Mouse (Mus musculus) CH12.LX (cell line): ENCODE measurements around the gene G6pc2. TPM values are rescaled to one million over a fixed set of nuclear protein-coding genes. Genes with fewer than 3 reads are reported as not detected.

Experiments
- DNase-seq: peaks from one replicate; pipeline ENCODE4 v3.0.0-alpha.2; 2013; ENCODE audit errors: extremely low read depth
- H3K27ac ChIP-seq: 2 replicates; pipeline ENCODE4 v1.5.1; 2012; ENCODE audit warnings: low read depth, mild to moderate bottlenecking, control low read depth, moderate library complexity; ENCODE audit not compliant: insufficient read depth
- H3K27me3 ChIP-seq: replicated peaks from 2 replicates; pipeline ENCODE3; 2012; ENCODE audit warnings: inconsistent platforms
- H3K36me3 ChIP-seq, 2 experiments: replicated peaks in 1 of 2; 2 replicates each; pipeline versions ENCODE3 to v1.6.1; 2012; ENCODE audit warnings: inconsistent platforms in 1 of 2, low read length in 1 of 2, mild to moderate bottlenecking in 1 of 2, mixed read lengths in 1 of 2, moderate library complexity in 1 of 2; ENCODE audit not compliant: control insufficient read depth in 1 of 2, insufficient read depth in 1 of 2
- H3K4me1 ChIP-seq, 2 experiments: 2 replicates each; pipeline ENCODE4 v1.6.1; 2012; ENCODE audit warnings: inconsistent platforms in 1 of 2, moderate library complexity in 1 of 2; ENCODE audit not compliant: insufficient read depth in 2 of 2, control insufficient read depth in 1 of 2
- H3K4me2 ChIP-seq: 2 replicates; pipeline ENCODE4 v1.6.1; 2012; ENCODE audit warnings: low read depth, mild to moderate bottlenecking, control low read depth; ENCODE audit not compliant: poor library complexity, insufficient read depth, severe bottlenecking
- H3K4me3 ChIP-seq, 3 experiments: fragments of 150-350 bp in 1 of 3; sonication (generic) in 1 of 3; replicated peaks in 1 of 3; 2 replicates each; pipeline versions ENCODE3 to v1.5.1; 2011 to 2012; ENCODE audit warnings: low read depth in 2 of 3, low read length in 2 of 3, mild to moderate bottlenecking in 2 of 3, moderate library complexity in 2 of 3, control low read depth in 1 of 3, improper control_type of control experiment in 1 of 3, inconsistent platforms in 1 of 3, mixed read lengths in 1 of 3; ENCODE audit not compliant: poor library complexity in 1 of 3
- H3K79me2 ChIP-seq: replicated peaks from 2 replicates; pipeline ENCODE4 v1.6.1; 2012; ENCODE audit warnings: mild to moderate bottlenecking, moderate library complexity; ENCODE audit not compliant: control insufficient read depth, poor library complexity, insufficient read depth, severe bottlenecking; ENCODE audit errors: extremely low read depth
- H3K9ac ChIP-seq: 2 replicates; pipeline ENCODE4 v1.6.1; 2012; ENCODE audit warnings: low read depth, mild to moderate bottlenecking, control low read depth, moderate library complexity; ENCODE audit not compliant: insufficient read depth
- H3K9me3 ChIP-seq: replicated peaks from 2 replicates; pipeline ENCODE3; 2012; ENCODE audit warnings: low read length, inconsistent platforms, mixed read lengths
- BHLHE40 ChIP-seq: IDR thresholded peaks from 2 replicates; pipeline ENCODE4 v1.6.1; 2011; ENCODE audit warnings: mild to moderate bottlenecking, low read depth, low read length, improper control_type of control experiment
- CHD1 ChIP-seq: IDR thresholded peaks from 2 replicates; pipeline ENCODE4 v1.6.1; 2012; ENCODE audit warnings: low read depth, low read length, improper control_type of control experiment, inconsistent platforms
- CHD2 ChIP-seq: IDR thresholded peaks from 2 replicates; pipeline ENCODE4 v1.6.1; 2011; ENCODE audit warnings: low read length, improper control_type of control experiment
- E2F4 ChIP-seq: IDR thresholded peaks from 2 replicates; pipeline ENCODE4 v1.6.1; 2011; ENCODE audit warnings: low read depth, low read length, improper control_type of control experiment; ENCODE audit not compliant: insufficient replicate concordance
- ELF1 ChIP-seq: IDR thresholded peaks from 2 replicates; pipeline ENCODE4 v1.6.1; 2014; ENCODE audit warnings: low read depth, mild to moderate bottlenecking, inconsistent platforms, low read length, improper control_type of control experiment
- GABPA ChIP-seq: IDR thresholded peaks from 2 replicates; pipeline ENCODE4 v1.6.1; 2012; ENCODE audit warnings: low read depth, low read length, improper control_type of control experiment, inconsistent platforms; ENCODE audit not compliant: insufficient replicate concordance
- JUND ChIP-seq: conservative IDR thresholded peaks from 2 replicates; pipeline ENCODE4 v1.6.1; 2011; ENCODE audit warnings: low read depth, low read length, improper control_type of control experiment
- KAT2A ChIP-seq: IDR thresholded peaks from 2 replicates; pipeline ENCODE4 v1.6.1; 2012; ENCODE audit warnings: low read length, improper control_type of control experiment, inconsistent platforms; ENCODE audit not compliant: insufficient replicate concordance
- MAFK ChIP-seq: IDR thresholded peaks from 2 replicates; pipeline ENCODE4 v1.6.1; 2011; ENCODE audit warnings: low read length, improper control_type of control experiment; ENCODE audit not compliant: insufficient replicate concordance
- MAX ChIP-seq: IDR thresholded peaks from 2 replicates; pipeline ENCODE4 v1.6.1; 2011; ENCODE audit warnings: low read length, improper control_type of control experiment
- MYC ChIP-seq: IDR thresholded peaks from 2 replicates; pipeline ENCODE4 v1.6.1; 2011; ENCODE audit warnings: low read depth, mild to moderate bottlenecking, improper control_type of control experiment, low read length
- PAX5 ChIP-seq: IDR thresholded peaks from 2 replicates; pipeline ENCODE4 v1.6.1; 2012; ENCODE audit warnings: low read length, inconsistent platforms, mixed read lengths
- RCOR1 ChIP-seq: conservative IDR thresholded peaks from 2 replicates; pipeline ENCODE4 v1.6.1; 2012; ENCODE audit warnings: low read depth, mild to moderate bottlenecking, inconsistent platforms, low read length, improper control_type of control experiment
- TCF12 ChIP-seq: IDR thresholded peaks from 2 replicates; pipeline ENCODE4 v1.6.1; 2014; ENCODE audit warnings: low read depth, mild to moderate bottlenecking, inconsistent platforms, low read length, improper control_type of control experiment
- UBTF ChIP-seq: IDR thresholded peaks from 2 replicates; pipeline ENCODE4 v1.6.1; 2012; ENCODE audit warnings: low read depth, mild to moderate bottlenecking, inconsistent platforms, low read length, improper control_type of control experiment, moderate library complexity
- USF1 ChIP-seq: IDR thresholded peaks from 2 replicates; pipeline ENCODE4 v1.6.1; 2014; ENCODE audit warnings: low read depth, mild to moderate bottlenecking, inconsistent platforms, low read length, improper control_type of control experiment
- USF2 ChIP-seq: conservative IDR thresholded peaks from 2 replicates; pipeline ENCODE4 v1.6.1; 2011; ENCODE audit warnings: low read depth, low read length, improper control_type of control experiment
- ZC3H11A ChIP-seq: IDR thresholded peaks from 2 replicates; pipeline ENCODE4 v1.6.1; 2012; ENCODE audit warnings: low read depth, mild to moderate bottlenecking, inconsistent platforms, low read length, improper control_type of control experiment
- ZNF384 ChIP-seq: IDR thresholded peaks from 2 replicates; pipeline ENCODE4 v1.6.1; 2012; ENCODE audit warnings: low read depth, low read length, improper control_type of control experiment, inconsistent platforms
- dilution Hi-C: fragments of 300-500 bp; cut with MboI; formaldehyde crosslinking; loops from 2 replicates; pipeline ENCODE4 v1.14.3; 2020; ENCODE audit warnings: low sequenced_read_pairs; ENCODE audit not compliant: extremely low pct_unique_long_range_greater_than_20kb, extremely low pct_ligation_motif_present
- in situ Hi-C: fragments of 300-500 bp; cut with MboI; formaldehyde crosslinking; loops from 3 replicates; pipeline ENCODE4 v1.14.3; 2019; ENCODE audit warnings: low sequenced_read_pairs, low pct_ligation_motif_present, low pct_unique_long_range_greater_than_20kb, mixed read lengths
- polyA plus RNA-seq: library from polyadenylated mRNA; unstranded; fragments of >175 nt; gene quantifications from 2 replicates; pipeline ENCODE4 v1.2.1, GENCODE M21; 2012; ENCODE audit warnings: low read depth; ENCODE audit not compliant: insufficient read length
- total RNA-seq, 2 experiments: library from RNA; depleted of rRNA; stranded (reverse); fragments of 300-350 nt in 1 of 2; fragments of >200 nt in 1 of 2; gene quantifications; 2 replicates each; pipeline ENCODE4 v1.2.3; 2012 to 2014

The G6pc2 gene
- total and polyA plus RNA-seq, 3 experiments: not detected

DNA sequence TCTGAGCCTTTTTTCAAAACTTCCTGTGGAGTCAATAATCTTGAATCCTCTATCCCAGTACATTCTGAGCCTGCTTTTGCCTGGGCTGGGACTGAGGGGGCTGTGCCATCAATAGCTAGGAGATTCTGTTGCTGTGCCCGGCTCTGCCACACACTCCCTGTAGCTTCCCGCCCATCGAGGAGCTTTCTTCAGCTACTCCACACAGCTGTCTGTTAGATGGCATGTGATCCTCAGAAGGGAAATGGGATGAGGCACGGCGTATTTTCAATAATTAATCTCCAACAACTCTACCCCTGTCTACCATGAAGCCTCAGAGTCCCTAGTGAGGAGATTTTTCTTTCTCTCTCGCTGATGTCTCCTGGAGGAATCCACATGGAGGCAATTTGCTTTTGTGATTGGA lies 17.8 kb downstream of the G6pc2 start:
- Histone ChIP-seq H3K4me3 (no peak overlapping the region), H3K9me3 (no peaks in the 10 kb centered on the region), H3K9ac (no peak overlapping the region), H3K4me2 (no peak overlapping the region), H3K79me2 (no peaks in the 10 kb centered on the region), H3K27ac (no peak overlapping the region), H3K4me1 (no peaks in the 10 kb centered on the region), H3K27me3 (no peaks in the 10 kb centered on the region), H3K36me3 (no peaks in the 10 kb centered on the region)
- dilution Hi-C loops: no loop called here
- in situ Hi-C loops: no loop called here
- TF ChIP-seq RCOR1 (no peak), CHD1 (no peak), KAT2A (no peak), JUND (no peak), GABPA (no peak), USF2 (no peak), ZNF384 (no peak), BHLHE40 (no peak), ELF1 (no peak), MYC (no peak), PAX5 (no peak), E2F4 (no peak), MAFK (no peak), CHD2 (no peak), UBTF (no peak), TCF12 (no peak), ZC3H11A (no peak), USF1 (no peak)
- no peak for DNase-seq

- in situ Hi-C loops: no loop called here
- H3K4me3 ChIP-seq: no peak overlapping the region
- H3K9ac ChIP-seq: no peak overlapping the region
- DNase-seq: no peak
- no peak overlapping the region for H3K4me2 ChIP-seq
- H3K79me2 ChIP-seq: no peaks in the 10 kb centered on the region
- no peak for TF ChIP-seq CHD1
- TF ChIP-seq CHD2: no peak
- no peak for TF ChIP-seq MAX
- no peak for TF ChIP-seq MYC
- no peaks in the 10 kb centered on the region for H3K4me1 ChIP-seq
- no peak overlapping the region for H3K27ac ChIP-seq
- H3K27me3 ChIP-seq: no peaks in the 10 kb centered on the region
- dilution Hi-C loops: no loop called here
- no peaks in the 10 kb centered on the region for H3K36me3 ChIP-seq
- no peaks in the 10 kb centered on the region for H3K9me3 ChIP-seq
Measured at GRCm38 (mm10) chr2:69230137-69230536, 19.3 kb downstream of the G6pc2 start.
